Mouse (Mus musculus) liver, adult 2 months (tissue): ENCODE results near the gene Cd44. TPM values are rescaled to one million over a fixed set of nuclear protein-coding genes. Genes with fewer than 3 reads are reported as not detected.

Experiments used
- DNase-seq: peaks from one replicate; pipeline ENCODE4 v3.0.0-alpha.2; 2011; ENCODE audit warnings: low read depth, low spot score; ENCODE audit errors: extremely low read depth
- H3K27ac ChIP-seq: fragments of 200-500 bp; replicated peaks from 2 replicates; pipeline ENCODE4 v1.5.1; 2012; ENCODE audit warnings: low read depth, mild to moderate bottlenecking, control low read depth, inconsistent platforms, low read length; ENCODE audit not compliant: insufficient read depth
- H3K27me3 ChIP-seq: fragments of 200-500 bp; 2 replicates; pipeline ENCODE4 v1.6.1; 2012; ENCODE audit warnings: mild to moderate bottlenecking, moderate library complexity, low read length, inconsistent platforms; ENCODE audit not compliant: control insufficient read depth, insufficient read depth
- H3K36me3 ChIP-seq: fragments of 200-500 bp; 2 replicates; pipeline ENCODE4 v1.6.1; 2012; ENCODE audit warnings: low read length, inconsistent platforms; ENCODE audit not compliant: control insufficient read depth, insufficient read depth
- H3K4me1 ChIP-seq: fragments of 200-500 bp; 2 replicates; pipeline ENCODE4 v1.6.1; 2011; ENCODE audit warnings: low read length; ENCODE audit not compliant: control insufficient read depth, insufficient read depth
- H3K4me3 ChIP-seq: fragments of 200-500 bp; 2 replicates; pipeline ENCODE4 v1.5.1; 2011; ENCODE audit warnings: low read depth, mild to moderate bottlenecking, control low read depth, low read length, moderate library complexity; ENCODE audit not compliant: insufficient read depth
- H3K79me2 ChIP-seq: fragments of 200-500 bp; 2 replicates; pipeline ENCODE4 v1.6.1; 2012; ENCODE audit warnings: inconsistent platforms, mild to moderate bottlenecking, low read length, moderate library complexity; ENCODE audit not compliant: control insufficient read depth, insufficient read depth
- H3K9ac ChIP-seq: fragments of 200-500 bp; 2 replicates; pipeline ENCODE4 v1.6.1; 2012; ENCODE audit warnings: low read depth, mild to moderate bottlenecking, control low read depth, inconsistent platforms, low read length
- CTCF ChIP-seq: fragments of 200-500 bp; IDR thresholded peaks from 2 replicates; pipeline ENCODE4 v1.5.1; 2011; ENCODE audit warnings: low read depth, low read length, control low read depth
- POLR2A ChIP-seq: fragments of 200-500 bp; IDR thresholded peaks from 2 replicates; pipeline ENCODE4 v1.6.1; 2011; ENCODE audit warnings: low read length, control low read depth; ENCODE audit not compliant: insufficient read depth; ENCODE audit errors: extremely low read depth
- WGBS: fragments of 180-500 bp; shearing (Covaris S2); methylation state at CpG from one replicate; pipeline ENCODE4 v1.1.7; 2018; 5-methylcytosine and 5-hydroxymethylcytosine counted together
- polyA plus RNA-seq: library from polyadenylated mRNA; depleted of rRNA; stranded (reverse); fragments of >200 nt; gene quantifications from 2 replicates; pipeline ENCODE4 v1.2.3, GENCODE M21; 2012; rRNA removed
- total RNA-seq: library from RNA; depleted of rRNA; stranded (reverse); fragments of >200 nt; gene quantifications from 2 replicates; pipeline ENCODE4 v1.2.3, GENCODE M21; 2014; rRNA removed

The Cd44 gene
- 3.3 and 6.0 TPM in 2 replicates for total RNA-seq
- polyA plus RNA-seq = 1.1 and 2.2 TPM in 2 replicates

GRCm38 (mm10) chr2:102900875-102901827, at the start of gene Cd44:
Gene Cd44, minus strand, starts transcription at chr2:102901665.
- peak; percentile 15 for DNase-seq
- 2% methylated on average over 29 of the region's 29 CpGs for WGBS
- H3K4me3 ChIP-seq = peak within 1 kb of the TSS; percentile 67
- H3K79me2 ChIP-seq = no peaks in the 10 kb centered on the region
- H3K36me3 ChIP-seq = no peaks in the 10 kb centered on the region
- TF ChIP-seq POLR2A (0 out of 2 replicates have a peak, but pooled peaks have one; percentile 10), CTCF (no peak)
- no peaks in the 10 kb centered on the region for H3K27me3 ChIP-seq
- H3K9ac ChIP-seq = peak within 1 kb of the TSS; percentile 32
- H3K4me1 ChIP-seq = no peaks in the 10 kb centered on the region
- H3K27ac ChIP-seq = peak within 1 kb of the TSS; percentile 5; the same call in 1 of the 2 replicates

- TF ChIP-seq CTCF (no peak), POLR2A (no peak)
- DNase-seq = no peak
- 65% methylated on average over 4 of the region's 4 CpGs for WGBS
- no peak overlapping the region for H3K4me3 ChIP-seq
- H3K27me3 ChIP-seq = no peaks in the 10 kb centered on the region
- H3K79me2 ChIP-seq = no peaks in the 10 kb centered on the region
- no peaks in the 10 kb centered on the region for H3K36me3 ChIP-seq
- no peak overlapping the region for H3K27ac ChIP-seq
- no peaks in the 10 kb centered on the region for H3K4me1 ChIP-seq
- H3K9ac ChIP-seq = no peak overlapping the region
Observed at GRCm38 (mm10) chr2:102948481-102948857, 47.0 kb upstream of the Cd44 start.

- Histone ChIP-seq H3K27me3 (no peaks in the 10 kb centered on the region), H3K36me3 (no peaks in the 10 kb centered on the region), H3K27ac (no peak overlapping the region), H3K4me1 (no peaks in the 10 kb centered on the region), H3K9ac (no peak overlapping the region), H3K79me2 (no peaks in the 10 kb centered on the region), H3K4me3 (no peak overlapping the region)
- 91% methylated on average over 5 of the region's 5 CpGs for WGBS
- no peak for DNase-seq
- TF ChIP-seq POLR2A = no peak
- TF ChIP-seq CTCF = no peak
Observed at GRCm38 (mm10) chr2:102947846-102948480, 46.5 kb upstream of the Cd44 start.

- H3K36me3 ChIP-seq = no peaks in the 10 kb centered on the region
- no peak for DNase-seq
- H3K9ac ChIP-seq = no peak overlapping the region
- H3K4me3 ChIP-seq = no peak overlapping the region
- 50% methylated on average over 1 of the region's 1 CpGs for WGBS
- no peaks in the 10 kb centered on the region for H3K79me2 ChIP-seq
- peaks cover 4% of the 10 kb centered on the region; the same call in 1 of the 2 replicates for H3K4me1 ChIP-seq
- no peaks in the 10 kb centered on the region for H3K27me3 ChIP-seq
- no peak overlapping the region for H3K27ac ChIP-seq
- no peak for TF ChIP-seq POLR2A
- no peak for TF ChIP-seq CTCF
Observed at GRCm38 (mm10) chr2:102945111-102945510, 43.6 kb upstream of the Cd44 start.

- 79% methylated on average over 7 of the region's 7 CpGs for WGBS
- DNase-seq = no peak
- no peak overlapping the region for H3K4me3 ChIP-seq
- no peaks in the 10 kb centered on the region for H3K36me3 ChIP-seq
- no peak overlapping the region for H3K27ac ChIP-seq
- TF ChIP-seq CTCF = no peak
- no peak for TF ChIP-seq POLR2A
- peaks cover 4% of the 10 kb centered on the region; the same call in 1 of the 2 replicates for H3K4me1 ChIP-seq
- H3K9ac ChIP-seq = no peak overlapping the region
- no peaks in the 10 kb centered on the region for H3K27me3 ChIP-seq
- H3K79me2 ChIP-seq = no peaks in the 10 kb centered on the region
Observed at GRCm38 (mm10) chr2:102944415-102945012, 43.0 kb upstream of the Cd44 start.
